Mouse (Mus musculus) C2C12 (cell line): Measurements from ENCODE around the gene Ankrd24. TPM values are rescaled to one million over a fixed set of nuclear protein-coding genes. Genes with fewer than 3 reads are reported as not detected.
"Not testable (repeated sequence)": the region's sequence is repeated elsewhere in the genome, so short reads cannot be mapped to it uniquely, and the experiment has no call there.

Source experiments
- H3K27me3 ChIP-seq: one replicate; pipeline ENCODE4 v1.6.1; 2011; ENCODE audit not compliant: control insufficient read depth, insufficient read depth, insufficient read length
- H3K36me3 ChIP-seq: one replicate; pipeline ENCODE4 v1.6.1; 2011; ENCODE audit not compliant: control insufficient read depth, insufficient read depth
- H3K4me3 ChIP-seq: one replicate; pipeline ENCODE4 v1.5.1; 2011; ENCODE audit warnings: mild to moderate bottlenecking, control low read depth; ENCODE audit not compliant: poor library complexity, insufficient read depth, severe bottlenecking
- H3K79me2 ChIP-seq: one replicate; pipeline ENCODE4 v1.6.1; 2011; ENCODE audit not compliant: control insufficient read depth, insufficient read depth
- H3K79me3 ChIP-seq: one replicate; pipeline ENCODE4 v1.6.1; 2011; ENCODE audit warnings: low read depth, control low read depth
- H3ac ChIP-seq: one replicate; pipeline ENCODE3; 2011; ENCODE audit warnings: low read depth; ENCODE audit not compliant: control insufficient read depth, insufficient read length
- CEBPB ChIP-seq: IDR thresholded peaks from one replicate; pipeline ENCODE4 v1.6.1; 2011; ENCODE audit warnings: low read depth, mild to moderate bottlenecking, control low read depth, moderate library complexity
- CTCF ChIP-seq: IDR thresholded peaks from one replicate; pipeline ENCODE4 v1.5.1; 2011; ENCODE audit not compliant: control insufficient read depth, insufficient read depth, insufficient read length
- FOSL1 ChIP-seq: IDR thresholded peaks from one replicate; pipeline ENCODE4 v1.8.0; 2011; ENCODE audit warnings: mild to moderate bottlenecking, low read length; ENCODE audit not compliant: poor library complexity, insufficient read depth, severe bottlenecking
- MAX ChIP-seq: IDR thresholded peaks from one replicate; pipeline ENCODE4 v1.6.1; 2011; ENCODE audit warnings: mild to moderate bottlenecking, control low read depth
- MYOD1 ChIP-seq: IDR thresholded peaks from one replicate; pipeline ENCODE4 v1.6.1; 2011; ENCODE audit warnings: low read depth; ENCODE audit not compliant: control insufficient read depth, insufficient read length
- MYOG ChIP-seq: IDR thresholded peaks from one replicate; pipeline ENCODE4 v1.6.1; 2011; ENCODE audit not compliant: control insufficient read depth, insufficient read length; ENCODE audit errors: extremely low read depth
- USF1 ChIP-seq: IDR thresholded peaks from one replicate; pipeline ENCODE4 v1.6.1; 2011; ENCODE audit warnings: low read depth, mild to moderate bottlenecking, control low read depth, moderate library complexity
- polyA plus RNA-seq: library from polyadenylated mRNA; unstranded; fragments of >200 nt; fragmentation: generic; extraction: Trizol; gene quantifications from one replicate; pipeline ENCODE4 v1.2.1, GENCODE M21; 2012; ENCODE audit warnings: missing spikeins

Gene Ankrd24
- polyA plus RNA-seq, 1 experiment: 8.5 TPM

GRCm38 (mm10) chr10:81638101-81638500 is 9.8 kb downstream of the Ankrd24 start:
- no peak for TF ChIP-seq FOSL1
- no peak for TF ChIP-seq USF1
- no peak for TF ChIP-seq MYOD1
- no peak for TF ChIP-seq CTCF
- no peak for TF ChIP-seq MYOG
- TF ChIP-seq MAX: no peak
- TF ChIP-seq CEBPB: no peak
- Histone ChIP-seq H3K79me2 (peaks cover 11% of the 10 kb centered on the region), H3K27me3 (peaks cover 3% of the 10 kb centered on the region), H3K4me3 (no peak overlapping the region), H3K79me3 (peaks cover 2% of the 10 kb centered on the region), H3K36me3 (no peaks in the 10 kb centered on the region), H3ac (no peak overlapping the region)

GRCm38 (mm10) chr10:81640825-81641224 is 12.5 kb downstream of the Ankrd24 start:
- H3ac ChIP-seq, H3K4me3 ChIP-seq, H3K36me3 ChIP-seq, H3K27me3 ChIP-seq, H3K79me3 ChIP-seq: not testable (repeated sequence)
- H3K79me2 ChIP-seq: peaks cover 16% of the 10 kb centered on the region

DNA sequence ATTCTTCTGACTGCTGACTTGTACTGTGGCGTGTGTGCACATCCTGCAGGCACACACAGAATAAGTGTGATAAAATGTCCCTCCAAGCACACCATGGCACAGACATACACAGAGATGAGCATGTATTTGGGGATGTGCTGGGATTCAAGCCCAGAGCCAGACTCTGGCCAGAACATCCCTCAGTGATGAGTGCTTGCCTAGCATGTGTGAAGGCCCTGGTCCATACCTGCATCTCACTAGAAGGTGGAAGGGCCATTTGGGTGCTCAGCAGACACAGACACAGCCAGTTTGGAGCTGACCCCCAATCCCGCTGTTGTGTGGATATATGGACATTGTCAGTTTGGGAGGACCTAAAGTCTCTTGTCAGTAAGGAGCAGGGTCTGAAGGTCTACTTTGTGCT is 13.2 kb downstream of the Ankrd24 start:
- TF ChIP-seq CTCF: no peak
- no peak for TF ChIP-seq MYOG
- no peak for TF ChIP-seq MYOD1
- TF ChIP-seq FOSL1: no peak
- TF ChIP-seq CEBPB: no peak
- no peak for TF ChIP-seq USF1
- no peak for TF ChIP-seq MAX
- H3K4me3 ChIP-seq: no peak overlapping the region
- no peak overlapping the region for H3ac ChIP-seq
- H3K79me2 ChIP-seq: peaks cover 16% of the 10 kb centered on the region
- H3K79me3 ChIP-seq: peaks cover 2% of the 10 kb centered on the region
- H3K27me3 ChIP-seq: peaks cover 3% of the 10 kb centered on the region
- H3K36me3 ChIP-seq: no peaks in the 10 kb centered on the region

- peaks cover 16% of the 10 kb centered on the region for H3K79me2 ChIP-seq
- TF ChIP-seq CEBPB (no peak), MYOD1 (no peak), MAX (no peak), FOSL1 (no peak), MYOG (no peak)
- no peaks in the 10 kb centered on the region for H3K36me3 ChIP-seq
- peaks cover 2% of the 10 kb centered on the region for H3K79me3 ChIP-seq
- H3K27me3 ChIP-seq: peaks cover 3% of the 10 kb centered on the region
- H3ac ChIP-seq: peak overlapping the region; percentile 9
- H3K4me3 ChIP-seq: no peak overlapping the region
These were observed 13.8 kb downstream of the Ankrd24 start for GRCm38 (mm10) chr10:81641978-81642647.

- Histone ChIP-seq H3K4me3 (peak overlapping the region; percentile 51), H3K27me3 (peaks cover 3% of the 10 kb centered on the region), H3K79me3 (peaks cover 2% of the 10 kb centered on the region), H3K36me3 (no peaks in the 10 kb centered on the region), H3ac (peak overlapping the region; percentile 96), H3K79me2 (peaks cover 16% of the 10 kb centered on the region)
- TF ChIP-seq USF1 (no peak), MAX (no peak), MYOG (no peak), MYOD1 (no peak), CTCF (no peak), CEBPB (no peak), FOSL1 (no peak)
These were observed 14.5 kb downstream of the Ankrd24 start for GRCm38 (mm10) chr10:81642648-81643448.
